Mouse (Mus musculus) splenic B cell, adult 2 months (primary cell): ENCODE data around the gene Cenpb.

Experiments used
- DNase-seq: peaks from one replicate; pipeline ENCODE4 v3.0.0-alpha.2; 2011; ENCODE audit warnings: low read depth, low spot score
- H3K27me3 ChIP-seq: 2 replicates; pipeline ENCODE4 v1.6.1; 2012; ENCODE audit warnings: mild to moderate bottlenecking, low read length, moderate library complexity, mixed read lengths; ENCODE audit not compliant: control insufficient read depth, poor library complexity, insufficient read depth, severe bottlenecking
- H3K36me3 ChIP-seq: 2 replicates; pipeline ENCODE4 v1.6.1; 2012; ENCODE audit warnings: mild to moderate bottlenecking, low read length, moderate library complexity, mixed read lengths; ENCODE audit not compliant: control insufficient read depth, poor library complexity, insufficient read depth, severe bottlenecking

The Cenpb gene

DNA sequence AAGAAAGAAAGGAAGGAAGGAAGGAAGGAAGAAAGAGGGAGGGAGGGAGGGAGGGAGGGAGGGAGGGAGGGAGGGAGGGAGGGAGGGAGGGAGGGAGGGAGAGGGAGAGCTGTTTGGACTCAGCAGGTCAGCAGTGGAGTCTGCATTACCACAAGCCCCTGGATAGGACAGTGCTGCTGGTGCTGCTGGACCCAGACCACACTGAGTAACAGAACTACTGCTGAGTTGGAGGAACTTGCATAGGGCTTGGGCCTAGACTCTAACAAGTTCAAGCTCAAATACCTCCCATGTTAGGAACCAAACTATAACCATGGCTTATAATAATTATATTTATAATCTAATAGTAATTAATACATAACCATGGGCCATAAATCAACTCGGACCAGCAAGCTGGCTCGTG is 49.0 kb downstream of the Cenpb start:
- no peak for DNase-seq
- Histone ChIP-seq H3K27me3 (no peaks in the 10 kb centered on the region), H3K36me3 (no peaks in the 10 kb centered on the region)

DNA sequence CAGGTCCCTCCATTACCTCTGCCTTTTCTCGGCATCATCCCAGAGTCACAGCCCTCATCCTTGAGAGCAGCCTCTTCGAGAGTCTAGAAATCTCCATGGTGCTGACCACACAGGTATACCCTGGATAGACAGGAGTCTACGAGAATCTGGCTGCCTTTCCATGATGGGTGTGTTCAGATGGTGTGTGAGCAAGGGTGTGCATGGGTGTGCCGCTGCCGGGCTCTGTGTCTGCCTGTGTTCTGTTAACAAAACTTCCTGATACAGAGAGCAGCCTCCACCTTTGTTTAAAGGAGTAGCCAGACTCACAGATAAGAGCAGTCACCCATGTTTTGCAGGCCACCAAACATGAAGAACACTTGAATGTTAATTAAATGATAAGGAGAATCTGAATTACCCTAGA is 50.0 kb downstream of the Cenpb start:
- DNase-seq = no peak
- Histone ChIP-seq H3K36me3 (no peaks in the 10 kb centered on the region), H3K27me3 (no peaks in the 10 kb centered on the region)

DNA sequence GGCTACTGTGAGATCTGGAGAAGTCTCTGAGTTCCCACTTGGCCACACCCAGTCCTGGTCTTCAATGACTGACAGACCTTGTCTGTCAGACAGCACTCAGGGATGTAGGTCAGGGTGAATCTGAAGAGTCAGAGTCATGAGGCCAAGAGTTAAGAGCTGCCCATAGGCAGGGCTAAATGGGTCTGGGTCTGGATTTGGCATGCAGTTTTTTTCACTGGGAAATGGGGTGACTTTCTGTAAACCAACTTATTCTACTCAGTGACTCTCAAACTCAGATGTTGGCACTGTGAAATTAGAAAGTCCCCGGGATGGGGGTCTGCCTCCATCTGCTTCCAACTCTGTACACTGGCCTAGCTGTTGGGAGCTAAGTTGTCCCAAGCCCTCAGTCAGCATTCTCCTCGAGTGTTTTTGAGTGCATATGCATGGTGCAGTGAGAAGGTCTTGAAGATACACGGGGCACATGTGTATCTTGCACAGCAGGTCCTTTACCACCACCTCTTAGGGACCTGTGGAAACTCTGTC is 51.2 kb downstream of the Cenpb start:
- no peaks in the 10 kb centered on the region for H3K36me3 ChIP-seq
- no peaks in the 10 kb centered on the region for H3K27me3 ChIP-seq
- DNase-seq = no peak

GRCm38 (mm10) chr2:131128211-131128610 is 51.7 kb downstream of the Cenpb start:
- no peaks in the 10 kb centered on the region for H3K36me3 ChIP-seq
- no peaks in the 10 kb centered on the region for H3K27me3 ChIP-seq
- DNase-seq = no peak

- no peaks in the 10 kb centered on the region for H3K27me3 ChIP-seq
- peak; percentile 24 for DNase-seq
- H3K36me3 ChIP-seq = no peaks in the 10 kb centered on the region
Observed at GRCm38 (mm10) chr2:131127161-131127730, 52.6 kb downstream of the Cenpb start, which contains the start of gene Hspa12b. Gene Hspa12b (plus strand): TSS chr2:131127280.

- DNase-seq = no peak
- Histone ChIP-seq H3K36me3 (no peaks in the 10 kb centered on the region), H3K27me3 (no peaks in the 10 kb centered on the region)
Observed at GRCm38 (mm10) chr2:131125964-131126815, 53.7 kb downstream of the Cenpb start.
